Mouse (Mus musculus) right cerebral cortex, postnatal 25 days (tissue): ENCODE measurements around the gene Plin3.
"Not testable (repeated sequence)": the region's sequence is repeated elsewhere in the genome, so short reads cannot be mapped to it uniquely, and the experiment has no call there.

Source experiments
- DNase-seq: peaks from one replicate; pipeline ENCODE4 v3.0.0; 2022

Gene Plin3

DNA sequence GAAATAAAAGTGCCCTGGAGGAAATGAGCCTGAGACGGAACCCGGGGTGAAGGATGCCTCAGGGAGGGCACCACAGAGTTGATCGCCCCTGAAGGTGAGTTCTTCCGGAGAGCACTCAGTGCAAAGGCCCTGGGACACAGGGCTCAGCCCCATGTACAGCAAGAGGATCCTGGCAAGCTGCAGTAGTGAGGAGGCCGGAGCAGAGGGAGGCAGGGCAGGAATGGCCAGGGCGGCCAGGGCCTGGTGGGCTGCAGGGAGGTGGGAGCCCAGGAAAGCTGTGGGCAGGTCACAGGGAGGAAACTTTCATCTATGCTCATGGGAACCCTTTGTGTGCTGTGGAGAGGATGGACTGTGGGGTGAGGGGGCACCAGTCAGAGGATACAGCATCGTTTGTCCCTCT, 19.2 kb downstream of the Plin3 start:
- DNase-seq: no peak

DNA sequence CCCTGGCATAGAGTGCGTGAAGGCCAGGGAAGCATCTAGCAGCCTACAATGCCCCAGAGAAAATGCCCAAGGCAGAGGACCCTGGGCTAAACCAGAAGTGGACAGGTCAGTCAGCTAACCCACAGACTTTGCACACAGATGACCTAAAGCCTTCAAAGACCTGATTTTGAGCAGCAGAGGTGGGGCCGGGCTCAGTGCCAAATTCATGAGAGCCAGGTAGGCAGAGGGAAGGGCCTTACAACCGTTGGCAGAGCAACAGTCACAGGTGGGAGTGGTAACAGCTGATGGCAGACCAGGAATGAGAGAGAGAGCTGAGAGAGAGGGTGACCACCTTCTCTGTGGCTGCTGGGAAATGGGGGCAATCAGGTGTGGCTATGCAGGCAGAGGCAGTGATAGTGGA, 20.0 kb downstream of the Plin3 start:
- DNase-seq: no peak

DNA sequence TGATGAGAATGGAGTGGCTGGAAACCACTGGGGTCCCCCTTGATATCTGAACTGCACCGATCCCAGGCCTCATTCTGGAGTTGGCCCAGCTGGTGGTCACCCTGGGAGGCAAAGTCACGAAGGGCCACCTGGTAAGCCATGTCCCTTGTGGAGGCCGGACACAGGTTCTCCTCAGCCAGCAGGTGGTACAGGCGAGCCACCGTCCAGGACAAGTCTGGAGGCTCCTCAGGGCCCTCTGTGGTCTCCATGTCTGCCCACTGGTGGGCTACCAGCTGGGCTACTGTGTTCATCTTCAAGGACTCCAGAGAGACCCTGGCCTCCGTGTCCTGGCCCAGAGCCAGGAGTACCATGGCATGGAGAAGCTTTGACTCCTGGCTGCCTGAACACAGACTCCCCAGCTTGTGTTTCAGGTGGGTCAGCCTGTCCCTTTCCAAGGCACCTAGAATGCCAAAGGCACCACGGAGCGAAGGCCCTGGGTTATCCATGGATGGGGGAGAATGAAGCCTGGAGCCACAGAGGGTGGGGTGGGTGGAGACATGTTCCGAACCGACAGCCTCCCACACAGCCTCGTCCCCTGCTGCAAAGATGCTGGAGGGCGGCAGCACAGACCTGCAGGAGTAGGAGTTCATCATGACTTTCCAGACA, 20.9 kb downstream of the Plin3 start:
- no peak for DNase-seq

DNA sequence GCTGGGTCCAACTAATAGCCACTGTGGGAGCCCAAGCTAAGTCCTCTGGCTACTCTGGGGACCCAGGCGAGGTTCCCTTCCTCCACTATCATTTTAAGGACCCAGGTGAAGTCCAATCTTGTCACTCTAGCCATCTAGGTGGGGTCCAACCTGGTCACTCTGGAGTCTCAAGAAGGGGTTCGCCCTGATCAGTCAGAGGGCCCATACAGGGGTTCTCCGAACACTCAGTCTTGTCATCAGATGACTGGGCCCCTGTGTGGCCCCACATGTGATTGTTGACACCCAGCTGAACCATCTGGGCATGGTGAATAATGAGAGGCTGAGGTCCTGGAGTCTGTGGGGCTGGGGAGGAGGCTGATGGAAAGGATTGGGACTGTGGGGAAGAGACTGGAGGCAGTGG, 22.9 kb downstream of the Plin3 start:
- no peak for DNase-seq

DNA sequence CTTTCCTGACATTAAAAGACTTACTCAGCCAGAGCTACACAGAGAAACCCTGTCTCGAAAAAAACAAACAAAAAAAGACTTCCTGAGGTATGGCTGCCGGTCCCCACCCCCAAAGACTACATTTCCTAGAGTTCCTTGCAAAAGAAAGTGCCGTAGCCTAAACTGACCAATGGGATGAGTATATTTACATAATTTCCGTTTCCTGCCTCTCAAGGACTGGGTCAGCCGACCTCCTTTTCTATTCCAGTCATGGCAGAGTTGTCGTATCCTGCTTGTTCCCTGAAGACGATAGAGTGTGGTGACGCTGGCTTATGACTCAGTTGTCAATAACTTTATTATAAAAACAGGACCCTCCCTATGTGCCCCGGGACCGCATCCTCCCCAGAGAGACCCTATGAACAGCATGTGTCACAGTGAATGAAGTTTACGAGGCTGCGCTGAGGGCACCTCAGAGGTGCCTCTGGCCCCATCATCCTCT, 23.5 kb downstream of the Plin3 start:
- DNase-seq: peak; percentile 40

DNA sequence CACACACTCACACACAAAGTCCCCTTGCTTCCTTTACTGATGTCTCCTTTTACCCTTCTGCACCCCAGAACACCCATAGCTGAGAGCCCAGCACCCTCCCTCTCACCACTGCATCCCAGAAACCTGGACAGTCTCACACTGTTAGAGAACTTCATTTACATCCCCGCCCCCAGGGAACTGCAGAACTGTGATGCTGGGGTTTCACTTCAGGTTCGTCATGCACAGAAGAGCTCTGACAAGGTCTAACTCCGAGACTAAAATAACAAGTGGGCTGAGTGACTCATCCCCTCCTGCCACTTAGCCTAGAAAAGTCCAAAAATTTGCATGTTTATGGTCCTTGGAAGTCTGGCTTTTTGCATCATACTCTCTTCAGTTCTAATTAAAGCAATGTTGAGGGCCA, 26.4 kb downstream of the Plin3 start:
- peak; percentile 67 for DNase-seq

DNA sequence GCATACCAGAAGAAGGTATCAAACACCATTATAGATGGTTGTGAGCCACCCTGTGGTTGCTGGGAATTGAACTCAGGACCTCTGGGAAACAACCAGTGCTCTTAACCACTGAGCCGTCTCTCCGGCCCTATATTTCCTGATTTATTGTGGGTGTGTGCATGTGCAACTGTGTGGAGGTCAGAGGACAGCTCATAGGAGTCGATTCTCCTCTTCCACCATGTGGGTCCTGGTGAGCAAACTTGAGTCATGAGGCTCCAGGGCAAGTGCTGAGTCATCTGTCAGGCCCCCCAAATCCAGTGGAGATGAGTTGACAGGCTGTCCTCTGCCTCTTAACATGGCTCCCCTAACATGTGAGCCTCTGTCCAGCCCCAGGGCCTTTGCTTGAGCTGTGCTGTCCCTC, 26.8 kb downstream of the Plin3 start:
- DNase-seq: no peak

DNA sequence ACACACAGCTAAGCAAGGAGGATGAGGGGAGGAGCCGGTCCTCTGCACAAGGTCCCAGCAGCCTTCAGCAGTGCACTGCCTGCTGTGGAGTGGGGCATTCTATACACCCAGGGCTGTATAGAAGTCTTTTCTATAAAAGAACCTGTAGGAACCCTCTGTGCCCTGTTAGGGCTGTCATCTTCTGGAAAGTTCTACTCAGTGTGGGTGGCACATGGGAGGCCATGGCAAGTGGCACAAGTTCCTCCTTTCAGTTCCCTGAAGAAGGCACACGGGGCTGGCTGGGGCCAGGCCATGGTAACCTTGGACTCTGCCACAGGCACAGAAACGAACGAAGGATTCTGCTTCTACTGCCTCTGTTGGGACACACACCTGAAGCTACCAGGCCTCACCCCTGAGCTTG, 27.7 kb downstream of the Plin3 start:
- DNase-seq: no peak

DNA sequence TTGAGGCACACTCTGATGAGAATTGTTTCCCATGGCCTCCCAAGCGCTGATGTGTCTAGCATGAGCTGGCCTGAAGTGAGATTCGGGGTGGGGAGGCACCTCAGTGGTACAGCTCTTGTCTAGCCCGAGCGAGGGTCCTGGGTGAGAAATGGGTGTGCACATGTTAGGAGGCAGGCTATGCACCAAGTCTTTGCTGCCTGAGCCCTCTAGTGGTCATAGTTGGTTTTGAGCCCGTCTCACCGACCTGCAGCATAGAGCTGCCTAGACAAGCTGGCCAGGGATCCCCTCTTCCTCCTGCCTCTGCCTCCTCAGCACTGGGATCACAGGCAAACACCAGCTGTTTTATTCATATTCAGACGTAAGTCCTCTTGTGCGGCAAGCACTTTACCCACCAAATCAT, 28.7 kb downstream of the Plin3 start:
- DNase-seq: peak; percentile 65

DNA sequence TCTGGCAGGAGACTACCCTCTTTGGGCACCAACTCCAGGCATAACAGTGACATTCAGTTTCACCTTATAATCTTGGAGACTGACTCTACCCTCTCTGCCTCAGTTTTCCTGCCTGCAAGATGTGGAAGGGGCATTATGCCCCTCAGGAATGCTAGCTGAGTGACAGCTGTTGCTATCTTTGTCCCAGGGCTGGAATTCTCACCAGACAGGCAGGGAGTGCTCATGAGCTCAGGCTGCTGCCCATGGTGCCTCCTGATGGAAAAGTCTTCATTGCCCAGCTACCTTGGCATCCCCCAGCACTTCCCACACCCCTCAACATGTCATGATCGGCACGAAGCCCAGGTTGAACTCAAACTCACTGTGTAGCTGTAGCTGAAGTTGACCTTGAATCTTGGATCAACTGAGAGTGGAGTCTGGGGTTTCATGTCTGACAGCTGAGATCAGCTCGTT, 30.0 kb downstream of the Plin3 start:
- DNase-seq: no peak

DNA sequence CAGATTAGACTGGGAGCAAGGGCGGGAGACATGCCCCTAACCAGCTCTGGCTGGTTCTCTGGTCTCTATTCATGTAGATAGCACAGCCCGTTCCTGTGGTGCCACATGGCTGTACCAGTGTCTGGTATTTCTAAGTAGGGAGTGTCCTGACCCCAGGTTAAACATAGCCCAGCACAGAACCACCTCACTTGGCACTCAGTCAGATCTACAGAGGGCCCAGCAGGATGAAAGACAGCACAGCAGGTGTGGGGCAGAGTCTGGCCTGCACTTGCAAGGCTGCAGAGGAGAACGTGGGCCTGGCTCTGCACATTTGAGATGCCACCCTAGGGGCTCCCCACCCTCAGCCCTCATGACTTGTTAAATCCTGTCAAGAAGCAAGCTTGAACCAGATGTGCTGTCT, 31.5 kb downstream of the Plin3 start:
- DNase-seq: no peak

DNA sequence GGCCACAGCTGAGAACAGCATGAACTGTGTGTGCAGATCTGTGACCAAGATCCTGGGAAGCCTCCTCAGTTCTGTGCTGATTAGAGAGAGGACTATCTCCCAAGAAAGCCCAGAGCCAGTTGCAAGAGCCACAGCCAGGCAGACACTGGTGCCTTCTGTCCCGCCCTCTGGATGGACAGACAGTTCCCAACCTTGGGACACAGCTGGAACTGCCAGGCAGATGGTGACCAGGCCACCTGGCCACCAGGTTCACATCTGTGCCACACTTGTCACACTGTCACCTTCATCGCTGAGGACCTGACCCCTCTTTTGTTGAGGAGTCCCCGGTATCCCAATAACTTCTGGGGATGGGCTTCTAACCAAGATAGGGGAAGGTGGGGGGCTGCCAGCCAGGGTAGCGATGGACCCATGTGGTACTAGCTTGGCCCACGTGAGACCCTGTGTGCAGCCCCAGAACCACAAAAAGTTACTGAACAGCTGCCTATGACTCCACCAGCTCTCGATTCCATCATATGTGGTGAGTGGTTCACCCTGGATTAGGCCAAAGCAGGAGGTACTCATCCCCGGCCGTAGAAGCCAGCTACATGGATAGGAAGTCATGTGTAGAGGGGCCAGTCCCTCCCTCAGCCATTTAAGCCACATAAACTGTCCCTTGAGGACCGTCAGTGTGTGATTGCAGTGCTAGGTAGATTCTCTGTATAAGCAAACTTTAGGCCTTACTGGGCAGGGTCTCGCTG, 33.2 kb downstream of the Plin3 start:
- no peak for DNase-seq

DNA sequence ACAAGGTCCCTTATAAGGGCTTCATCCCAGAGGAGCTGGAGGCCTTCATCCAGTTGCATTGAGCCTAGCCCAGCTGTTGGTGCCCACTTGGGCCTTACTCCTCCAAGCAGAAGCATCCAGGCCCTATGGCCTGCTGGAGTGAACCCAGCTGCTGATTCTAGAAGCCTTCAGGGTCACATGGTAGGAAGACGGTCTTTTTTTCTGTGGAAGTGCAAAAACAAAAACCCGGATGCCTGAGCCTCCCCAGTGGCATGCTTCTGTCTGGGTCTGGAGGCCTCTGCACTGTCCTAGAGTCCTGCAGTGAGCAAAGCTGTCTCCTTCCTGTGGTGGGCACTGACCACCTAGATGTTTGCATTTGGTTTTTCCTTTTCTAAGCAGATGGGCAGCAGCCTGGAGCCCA, 33.9 kb downstream of the Plin3 start:
- DNase-seq: not testable (repeated sequence)

DNA sequence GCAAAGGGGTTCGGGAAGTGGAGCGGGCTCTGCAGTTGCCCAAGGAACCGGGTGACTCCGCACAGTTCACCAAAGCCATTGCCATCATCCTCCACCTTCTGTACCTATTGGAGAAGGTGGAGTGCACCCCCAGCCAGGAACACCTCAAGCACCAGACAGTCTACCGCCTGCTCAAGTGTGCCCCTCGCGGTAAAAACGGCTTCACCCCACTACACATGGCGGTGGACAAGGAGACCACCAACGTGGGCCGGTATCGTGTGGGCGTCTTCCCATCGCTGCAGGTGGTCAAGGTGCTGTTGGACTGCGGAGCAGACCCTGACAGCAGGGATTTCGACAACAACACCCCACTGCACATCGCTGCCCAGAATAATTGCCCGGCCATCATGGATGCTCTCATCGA, 34.4 kb downstream of the Plin3 start:
- DNase-seq: not testable (repeated sequence)

DNA sequence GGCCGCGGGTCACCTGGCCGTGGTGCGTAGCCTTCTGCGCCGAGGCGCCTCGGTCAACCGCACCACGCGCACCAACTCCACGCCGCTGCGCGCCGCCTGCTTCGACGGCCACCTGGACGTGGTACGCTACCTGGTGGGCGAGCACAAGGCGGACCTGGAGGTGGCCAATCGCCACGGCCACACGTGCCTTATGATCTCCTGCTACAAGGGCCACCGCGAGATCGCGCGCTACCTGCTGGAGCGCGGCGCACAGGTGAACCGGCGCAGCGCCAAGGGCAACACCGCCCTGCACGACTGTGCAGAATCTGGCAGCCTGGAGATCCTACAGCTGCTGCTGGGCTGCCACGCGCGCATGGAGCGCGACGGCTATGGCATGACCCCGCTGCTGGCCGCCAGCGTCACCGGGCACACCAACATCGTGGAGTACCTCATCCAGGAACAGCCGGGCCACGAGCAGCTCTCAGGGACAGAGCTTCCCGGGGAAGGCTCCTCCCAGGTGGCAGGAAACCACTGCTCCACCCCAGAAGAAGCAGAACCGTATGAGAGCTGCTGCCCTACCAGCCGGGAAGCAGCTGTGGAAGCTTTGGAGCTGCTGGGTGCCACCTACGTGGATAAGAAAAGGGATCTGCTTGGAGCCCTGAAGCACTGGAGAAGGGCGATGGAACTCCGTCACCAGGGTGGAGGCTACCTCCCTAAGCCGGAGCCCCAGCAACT, 35.3 kb downstream of the Plin3 start:
- DNase-seq: peak; percentile 42

DNA sequence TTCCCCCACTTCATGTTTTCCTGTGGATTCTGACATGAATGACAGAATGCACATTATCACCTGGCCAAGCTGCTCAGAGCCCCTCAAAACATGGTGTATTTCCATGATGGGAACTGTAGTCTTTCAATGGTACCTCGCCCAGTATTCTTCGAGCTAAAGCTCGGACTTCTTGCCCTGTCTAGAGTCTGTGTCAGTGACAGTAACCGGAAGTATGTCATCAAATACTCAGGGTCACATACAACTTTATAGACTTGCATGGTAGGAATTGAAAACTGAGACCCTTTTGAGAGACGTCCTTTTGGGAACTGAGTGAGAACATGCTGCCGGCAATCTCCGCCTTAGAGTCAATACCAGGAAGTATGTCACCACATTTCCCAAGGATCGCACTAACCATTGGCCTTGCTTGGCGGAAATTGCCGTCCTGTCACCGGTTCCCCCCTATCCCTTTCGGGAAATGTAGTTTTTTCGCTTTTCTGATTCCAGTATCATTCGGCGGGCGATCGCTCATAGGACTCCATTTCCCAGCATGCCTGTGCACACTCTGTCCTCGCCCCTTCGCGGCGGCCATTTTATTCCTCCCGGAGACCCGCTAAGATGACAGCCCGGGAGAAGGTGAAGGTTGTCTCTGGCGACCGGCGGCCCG, 36.3 kb downstream of the Plin3 start, which contains the start of gene Fem1a:
TSS of gene Fem1a (plus strand) at position 572 of the 643 bp plus-strand sequence.
- peak; percentile 94 for DNase-seq

DNA sequence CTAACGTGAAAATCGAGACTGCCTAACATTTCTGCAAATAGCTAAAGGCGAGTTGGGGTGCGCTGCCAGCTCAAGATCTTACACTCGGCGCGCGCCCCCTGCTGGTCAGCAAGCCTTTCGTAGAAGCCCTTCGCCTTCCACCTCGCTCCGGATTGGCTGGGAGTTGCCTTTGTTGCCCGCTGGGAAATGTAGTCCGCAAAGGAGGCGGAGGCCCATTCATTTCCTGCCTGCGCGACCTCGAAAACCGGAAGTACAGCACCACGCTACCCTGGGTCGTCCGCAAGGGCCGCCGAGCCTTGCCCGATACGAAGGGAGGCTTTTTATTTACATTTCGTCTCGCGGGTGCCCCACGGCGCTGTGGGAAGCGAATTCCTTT, 36.8 kb downstream of the Plin3 start:
- DNase-seq: peak; percentile 99

DNA sequence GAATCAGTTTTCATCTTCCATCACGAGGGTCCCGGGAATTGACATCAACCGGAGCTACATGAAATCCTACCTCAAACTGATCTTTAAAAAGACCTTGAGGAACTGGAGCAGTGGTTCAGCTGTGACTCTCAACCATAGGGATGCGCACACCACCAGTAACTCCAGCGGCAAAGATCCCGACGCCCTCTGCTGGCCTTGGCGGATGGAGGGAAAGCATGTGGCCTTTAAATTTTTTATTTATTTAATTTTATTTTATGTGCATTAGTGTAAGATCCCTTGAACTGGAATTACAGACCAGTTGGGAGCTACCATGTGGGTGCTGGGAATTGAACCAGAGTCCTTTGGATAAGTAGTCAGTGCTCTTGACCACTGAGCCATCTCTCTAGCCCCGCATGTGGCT, 37.2 kb downstream of the Plin3 start:
- no peak for DNase-seq

DNA sequence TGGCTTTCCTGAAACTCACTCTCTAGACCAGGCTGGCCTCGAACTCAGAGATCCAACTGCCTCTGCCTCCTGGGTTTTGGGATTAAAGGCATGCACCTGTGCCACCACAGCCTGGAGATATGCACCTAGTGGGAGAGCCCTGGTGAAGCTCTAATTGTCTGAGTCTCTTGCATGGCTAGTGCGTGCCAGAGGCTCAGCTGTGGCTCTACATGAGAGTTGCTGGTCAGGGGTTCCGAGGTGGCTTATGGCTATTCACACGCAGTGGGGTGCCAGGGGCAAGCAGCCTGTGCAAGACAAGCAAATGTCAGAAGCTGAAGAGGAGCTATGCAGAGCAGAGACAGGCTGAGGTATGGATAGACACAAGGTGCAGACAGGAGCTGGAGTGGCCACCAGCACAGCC, 38.0 kb downstream of the Plin3 start:
- DNase-seq: no peak

DNA sequence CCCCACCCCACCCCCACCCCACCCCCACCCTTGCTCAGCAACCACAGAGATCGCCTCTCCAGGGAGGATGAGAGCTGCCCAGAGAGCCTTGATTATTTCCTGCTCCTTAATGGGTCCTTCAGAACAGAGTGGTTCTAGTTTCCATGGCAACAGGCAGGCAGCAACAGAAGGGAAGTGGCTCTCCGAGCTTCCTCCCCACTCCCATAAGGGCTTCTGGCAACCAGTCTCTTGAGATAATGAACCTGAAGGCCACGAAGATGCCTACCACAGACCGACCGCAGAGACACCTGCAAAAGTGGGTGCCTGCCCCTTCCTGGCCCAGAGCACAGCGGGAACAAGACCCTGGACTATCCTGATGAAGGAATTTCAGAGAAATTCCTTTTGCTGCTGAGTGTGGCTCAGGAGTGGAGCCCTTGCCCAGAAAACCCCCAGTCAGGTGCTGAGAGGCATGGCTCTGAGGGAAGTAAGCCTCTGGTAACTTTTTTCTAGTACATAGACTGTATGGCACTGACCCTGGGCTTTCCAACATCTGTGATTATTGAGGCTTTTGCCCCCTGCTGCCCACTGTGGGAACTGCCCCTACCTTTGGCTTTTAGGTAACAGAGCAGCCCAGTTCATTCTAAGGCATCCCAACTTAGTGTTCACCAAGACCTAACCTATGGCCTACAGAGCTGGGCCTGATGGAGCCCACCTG, 41.4 kb downstream of the Plin3 start:
- DNase-seq: peak; percentile 52

DNA sequence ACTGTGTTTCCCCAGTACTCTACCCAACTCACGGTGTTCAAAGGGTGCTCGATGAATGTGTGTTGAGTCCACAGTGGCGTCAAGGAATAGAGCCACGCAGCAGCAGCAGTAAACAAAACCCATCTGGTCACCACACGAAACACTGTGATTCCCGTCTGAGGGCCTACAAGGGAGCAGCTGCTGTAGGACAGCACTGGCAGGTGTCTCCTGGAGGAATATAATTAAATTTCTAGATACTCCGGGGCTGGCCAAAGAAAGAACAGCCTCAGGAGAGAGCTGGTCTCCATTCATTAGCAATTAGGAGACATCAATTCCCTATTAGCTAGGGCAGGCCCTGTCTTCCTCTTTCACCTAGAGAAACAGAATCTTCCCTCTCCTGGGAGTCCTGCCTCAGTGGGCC, 47.1 kb downstream of the Plin3 start:
- DNase-seq: no peak

DNA sequence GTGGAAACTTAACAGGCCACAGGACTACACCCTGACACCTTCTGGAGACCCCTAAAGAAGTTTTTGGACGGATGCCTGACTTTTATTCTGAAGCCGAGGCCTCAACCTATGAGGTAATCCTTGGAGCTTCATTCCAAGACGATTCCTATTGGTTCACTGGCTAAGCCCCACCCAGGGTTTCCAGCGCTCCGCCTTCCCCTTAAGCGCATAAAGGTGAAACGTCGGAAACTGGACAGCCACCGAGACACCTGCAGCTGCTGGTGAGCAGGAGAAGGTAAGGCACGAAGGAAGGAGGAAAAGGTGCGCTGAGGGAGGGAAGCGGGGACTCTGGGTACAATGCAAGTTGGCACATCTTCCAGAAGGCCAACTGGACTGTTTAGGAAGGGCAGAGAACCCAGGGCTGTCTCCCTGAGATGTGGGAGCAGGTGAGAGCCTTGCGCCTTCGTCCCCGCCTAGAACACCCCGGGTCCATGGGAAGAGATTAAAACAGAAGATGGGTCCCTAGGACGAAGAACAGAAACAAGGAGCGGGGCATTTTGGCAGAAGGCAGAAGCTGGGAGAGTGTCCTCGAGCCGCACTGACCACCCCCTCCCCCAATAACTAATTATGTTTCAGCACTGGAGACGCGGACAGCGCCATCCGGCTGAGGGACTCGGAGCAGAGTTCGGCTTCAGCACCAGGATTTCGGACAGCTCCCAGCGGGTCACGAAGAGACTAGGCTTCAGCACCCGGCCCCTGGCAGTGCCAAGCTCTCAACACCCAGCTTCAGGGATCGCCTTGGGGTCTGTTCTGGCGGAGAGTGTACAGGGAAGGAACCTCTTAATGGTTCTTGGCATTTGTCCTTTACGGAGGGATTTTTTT, 50.9 kb downstream of the Plin3 start:
- peak; percentile 80 for DNase-seq
